Mouse (Mus musculus) CD4-positive, CD25-positive, alpha-beta regulatory T cell, adult 9 weeks (primary cell): Measurements from ENCODE around the gene Calml4. TPM values are rescaled to one million over a fixed set of nuclear protein-coding genes. Genes with fewer than 3 reads are reported as not detected.

Experiments
- polyA plus RNA-seq: library from polyadenylated mRNA; unstranded; fragments of 100-300 nt; shearing (Covaris generic); gene quantifications from one replicate; pipeline ENCODE4 v1.2.1, GENCODE M21; 2017

The Calml4 gene
- not detected for polyA plus RNA-seq

DNA sequence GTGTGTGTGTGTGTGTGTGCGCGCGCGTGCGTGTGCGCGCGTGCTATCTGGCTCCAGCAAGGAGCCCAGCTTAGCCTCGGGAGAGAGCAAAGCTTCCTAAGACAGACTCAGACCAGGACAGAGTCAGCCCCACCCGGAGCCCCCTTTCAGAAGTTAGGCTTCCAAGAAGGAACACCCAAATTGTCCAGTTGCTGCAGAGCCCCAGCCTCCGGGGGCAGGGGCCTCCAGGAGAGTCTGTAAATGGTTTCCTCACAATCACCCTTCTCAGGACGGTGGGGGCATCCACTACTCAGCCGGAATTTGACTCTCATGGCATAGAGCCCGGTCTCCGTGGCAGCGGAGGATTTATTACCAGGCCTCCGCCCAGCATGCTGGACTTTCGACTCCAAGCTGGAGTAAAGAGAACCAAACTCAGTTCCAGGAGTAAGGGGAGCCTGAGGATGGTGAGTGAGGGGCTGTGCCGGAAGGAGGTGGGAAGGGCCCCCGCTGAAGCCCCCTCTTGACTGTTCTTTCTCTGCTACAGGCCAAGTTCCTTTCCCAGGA is at the start of gene Calml4:
Gene Calml4, plus strand, starts transcription at position 362 of the 543 bp plus-strand sequence.

DNA sequence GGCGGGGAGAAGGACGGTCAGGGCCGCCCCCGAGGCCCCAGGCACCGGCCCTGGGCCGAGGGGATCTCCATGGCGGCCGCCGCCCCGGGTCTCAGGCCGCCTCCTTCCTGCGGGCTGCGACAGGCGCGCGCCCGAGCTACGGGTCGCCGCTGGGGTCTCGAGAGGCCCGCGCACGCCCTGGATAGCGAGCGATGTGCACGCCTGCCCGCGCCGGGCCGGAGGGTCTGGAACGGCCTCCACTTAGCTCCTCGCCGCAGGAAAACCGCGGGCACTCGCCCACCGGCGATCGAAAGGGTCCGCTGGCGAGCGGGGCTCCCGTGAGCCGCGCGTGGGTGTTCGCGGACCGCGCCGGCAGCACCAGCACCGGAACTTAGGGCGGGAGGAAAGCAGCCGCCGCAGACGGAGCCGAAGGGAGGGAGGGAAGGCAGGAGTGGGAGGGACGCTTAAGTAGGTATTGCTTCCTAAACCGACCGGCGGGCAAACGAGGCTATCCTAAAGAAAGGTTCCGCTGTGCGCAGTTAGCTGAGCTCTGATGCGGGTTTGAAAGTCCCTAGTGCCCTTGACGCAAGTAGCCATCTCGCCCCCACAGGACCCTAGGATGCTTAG is 46.3 kb upstream of the Calml4 start, which contains the start of gene Fem1b:
Gene Fem1b, minus strand, starts transcription at position 419 of the 606 bp plus-strand sequence.

DNA sequence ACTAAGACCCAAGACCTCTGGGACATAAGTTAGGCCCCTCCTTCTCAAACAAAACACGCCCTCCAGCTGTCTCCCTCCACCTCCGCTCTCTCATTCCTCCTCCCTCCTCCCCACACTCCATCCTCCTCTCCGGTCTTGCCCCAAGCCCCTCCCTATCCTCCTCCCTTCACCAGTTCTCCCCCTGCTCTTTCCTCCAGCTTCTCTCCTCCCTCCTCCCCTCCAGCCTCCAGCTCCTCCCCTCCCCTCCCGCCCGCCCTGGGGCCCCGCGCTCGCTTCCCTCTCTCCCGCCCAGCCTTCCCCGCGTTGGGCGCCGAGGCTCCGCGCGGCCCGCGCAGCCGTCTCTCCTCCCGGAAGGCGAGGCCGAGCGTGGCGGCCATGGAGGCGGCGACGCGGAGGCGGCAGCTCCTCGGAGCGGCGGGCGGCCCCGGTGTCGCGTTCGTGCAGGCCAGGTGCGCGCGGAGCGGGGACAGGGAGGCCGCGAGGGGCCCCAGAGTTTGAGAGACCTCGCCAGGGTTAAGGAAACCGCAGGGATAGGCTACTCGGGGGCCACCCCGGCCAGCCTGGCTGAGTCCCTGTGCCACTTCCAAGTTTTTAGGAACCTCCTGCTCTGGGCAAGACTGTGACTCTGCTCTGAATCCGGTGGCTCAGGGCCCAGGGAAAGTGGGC is 19.2 kb upstream of the Calml4 start, which contains the start of gene Cln6:
Gene Cln6, plus strand, starts transcription at position 280 of the 666 bp plus-strand sequence.

Other genes starting within 250 kb of the Calml4 start
- gene Itga11, start 180.3 kb upstream of the Calml4 start, polyA plus RNA-seq, result 0.12 TPM
- gene Fem1b, start 46.1 kb upstream of the Calml4 start, polyA plus RNA-seq, result 4.6 TPM
- gene Cln6, start 19.3 kb upstream of the Calml4 start, polyA plus RNA-seq, result 4.0 TPM
- 149 TPM for gene Pias1, start 129.8 kb downstream of the Calml4 start, polyA plus RNA-seq